Mouse (Mus musculus): Measurements from ENCODE around the gene Mrps31. TPM values are rescaled to one million over a fixed set of nuclear protein-coding genes. Genes with fewer than 3 reads are reported as not detected.

Mrps31 gene
- polyA plus RNA-seq (2012; fragmentation: generic; extraction: Trizol) = 16.5 TPM

DNA sequence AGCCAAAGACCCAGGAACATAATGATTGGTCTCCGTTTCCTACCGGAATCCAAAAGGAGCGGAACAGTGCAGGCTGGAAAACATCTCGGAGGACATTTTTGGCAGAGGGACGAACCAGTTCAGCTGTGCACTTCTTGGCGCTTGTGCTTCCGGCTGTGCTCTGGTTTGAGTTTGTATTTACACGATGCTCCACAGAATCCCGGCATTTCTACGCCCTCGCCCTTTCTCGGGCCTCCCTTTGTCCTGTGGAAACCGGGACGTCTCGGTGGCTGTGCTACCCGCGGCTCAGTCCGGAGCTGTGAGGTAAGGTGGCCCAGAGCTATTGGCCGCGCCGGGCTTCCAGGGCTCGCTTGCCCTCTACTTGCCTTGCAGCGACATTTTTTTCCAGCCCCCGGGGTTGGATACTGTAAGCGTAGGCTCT, at the start of gene Mrps31:
TSS of gene Mrps31 (plus strand) at position 80 of the 421 bp plus-strand sequence.
- Histone ChIP-seq H3K79me2 (ENCODE audit: control insufficient read depth, insufficient read depth) (peaks cover 26% of the 10 kb centered on the region), H3K4me3 (peak within 1 kb of the TSS; percentile 53), H3K27me3 (ENCODE audit: control insufficient read depth, insufficient read depth, insufficient read length) (no peaks in the 10 kb centered on the region), H3ac (ENCODE audit: control insufficient read depth, insufficient read length) (peak within 1 kb of the TSS; percentile 37), H3K4me2 (ENCODE audit: low read depth) (peak within 1 kb of the TSS; percentile 77), H3K36me3 (ENCODE audit: control insufficient read depth, insufficient read depth) (peaks cover 5% of the 10 kb centered on the region)
- TF ChIP-seq POLR2A (IDR thresholded peaks at IDR 0.05; ENCODE audit: insufficient read length, low read depth) = peak; percentile 81
- peak in 2 of 3 experiments; percentile 34 to 44 for TF ChIP-seq MYOG (IDR thresholded peaks at IDR 0.05; ENCODE audit: control insufficient read depth in 1 of 3, insufficient read depth in 1 of 3, insufficient read length in 2 of 3, low read depth in 2 of 3)
- peak; percentile 36 for TF ChIP-seq USF1 (IDR thresholded peaks at IDR 0.05; ENCODE audit: low read depth)
- TF ChIP-seq CEBPB (IDR thresholded peaks at IDR 0.05; ENCODE audit: insufficient read depth, poor library complexity, severe bottlenecking) = no peak
- peak in 2 of 3 experiments; percentile 26 to 39 for TF ChIP-seq MYOD1 (IDR thresholded peaks at IDR 0.05; ENCODE audit: control insufficient read depth in 1 of 3, insufficient read length in 2 of 3, low read depth in 2 of 3)
- TF ChIP-seq E2F4 (IDR thresholded peaks at IDR 0.05; ENCODE audit: insufficient read depth) = no peak
- peak; percentile 85 for TF ChIP-seq POLR2AphosphoS2 (IDR thresholded peaks at IDR 0.05; ENCODE audit: insufficient read length, low read depth)
- TF ChIP-seq SRF (IDR thresholded peaks at IDR 0.05; ENCODE audit: control insufficient read depth, insufficient read length, low read depth) = peak; percentile 60
- TF ChIP-seq REST (IDR thresholded peaks at IDR 0.05; ENCODE audit: insufficient read depth, insufficient read length) = no peak
- TF ChIP-seq TCF3 (IDR thresholded peaks at IDR 0.05; ENCODE audit: insufficient read length, low read depth) = no peak
- no peak for TF ChIP-seq TCF12 (IDR thresholded peaks at IDR 0.05; ENCODE audit: insufficient read depth, poor library complexity, severe bottlenecking)
- TF ChIP-seq MAX (IDR thresholded peaks at IDR 0.05; ENCODE audit: low read depth) = peak; percentile 43

DNA sequence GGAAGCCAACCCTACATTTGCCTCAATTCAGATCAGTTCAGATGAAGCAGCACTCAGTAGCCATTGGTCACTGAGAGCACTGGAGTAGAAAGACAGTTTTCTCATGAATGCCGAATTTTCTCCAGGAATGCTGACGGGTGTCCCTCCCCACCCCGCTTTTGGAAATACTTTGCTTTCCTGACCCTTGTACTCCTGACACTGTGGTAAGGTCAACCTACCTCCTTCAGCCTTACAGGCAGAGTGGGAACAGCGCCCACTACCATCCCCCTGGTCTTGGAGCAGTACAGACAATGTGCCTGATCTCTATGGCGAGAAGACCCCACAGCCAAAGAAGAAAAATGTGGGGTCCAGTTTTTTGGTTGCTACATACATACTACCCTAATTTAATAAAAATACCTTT, 34.9 kb upstream of the Mrps31 start:
- Histone ChIP-seq H3K4me3 (no peak overlapping the region), H3K36me3 (ENCODE audit: control insufficient read depth, insufficient read depth) (no peaks in the 10 kb centered on the region), H3K27me3 (ENCODE audit: control insufficient read depth, insufficient read depth, insufficient read length) (no peaks in the 10 kb centered on the region), H3K4me2 (ENCODE audit: low read depth) (no peak overlapping the region), H3K79me2 (ENCODE audit: control insufficient read depth, insufficient read depth) (no peaks in the 10 kb centered on the region), H3ac (ENCODE audit: control insufficient read depth, insufficient read length) (no peak overlapping the region)
- TF ChIP-seq SRF (IDR thresholded peaks at IDR 0.05; ENCODE audit: control insufficient read depth, insufficient read length, low read depth) (no peak), MYOD1 (IDR thresholded peaks at IDR 0.05; ENCODE audit: control insufficient read depth in 1 of 3, insufficient read length in 2 of 3, low read depth in 2 of 3) (no peak)

DNA sequence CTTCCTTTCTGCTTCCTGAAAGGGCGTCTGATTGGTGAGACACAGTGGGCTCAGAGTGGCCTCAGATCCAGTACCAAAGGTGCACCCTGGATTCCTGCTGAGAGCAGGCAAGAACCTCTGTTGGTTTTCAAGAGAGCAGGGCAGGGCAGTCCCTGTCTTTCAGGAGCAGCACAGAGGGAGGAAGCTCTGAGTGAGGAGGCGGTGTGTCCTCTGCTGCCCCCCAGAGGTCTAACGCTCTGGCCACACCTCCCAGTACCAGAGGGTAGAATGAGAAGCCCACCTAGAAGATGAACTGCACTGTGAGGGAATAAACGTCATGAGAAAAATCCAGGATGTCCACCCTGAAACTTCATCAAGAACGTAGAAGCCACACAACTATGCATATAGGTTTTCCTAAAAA, 34.3 kb upstream of the Mrps31 start:
- no peaks in the 10 kb centered on the region for H3K36me3 ChIP-seq (ENCODE audit: control insufficient read depth, insufficient read depth)
- no peaks in the 10 kb centered on the region for H3K79me2 ChIP-seq (ENCODE audit: control insufficient read depth, insufficient read depth)
- no peaks in the 10 kb centered on the region for H3K27me3 ChIP-seq (ENCODE audit: control insufficient read depth, insufficient read depth, insufficient read length)
- no peak overlapping the region for H3K4me2 ChIP-seq (ENCODE audit: low read depth)
- TF ChIP-seq REST (IDR thresholded peaks at IDR 0.05; ENCODE audit: insufficient read depth, insufficient read length) = no peak
- no peak for TF ChIP-seq POLR2AphosphoS2 (IDR thresholded peaks at IDR 0.05; ENCODE audit: insufficient read length, low read depth)
- no peak for TF ChIP-seq MYOG (IDR thresholded peaks at IDR 0.05; ENCODE audit: control insufficient read depth in 1 of 3, insufficient read depth in 1 of 3, insufficient read length in 2 of 3, low read depth in 2 of 3)
- no peak overlapping the region for H3ac ChIP-seq (ENCODE audit: control insufficient read depth, insufficient read length)
- H3K4me3 ChIP-seq = no peak overlapping the region

DNA sequence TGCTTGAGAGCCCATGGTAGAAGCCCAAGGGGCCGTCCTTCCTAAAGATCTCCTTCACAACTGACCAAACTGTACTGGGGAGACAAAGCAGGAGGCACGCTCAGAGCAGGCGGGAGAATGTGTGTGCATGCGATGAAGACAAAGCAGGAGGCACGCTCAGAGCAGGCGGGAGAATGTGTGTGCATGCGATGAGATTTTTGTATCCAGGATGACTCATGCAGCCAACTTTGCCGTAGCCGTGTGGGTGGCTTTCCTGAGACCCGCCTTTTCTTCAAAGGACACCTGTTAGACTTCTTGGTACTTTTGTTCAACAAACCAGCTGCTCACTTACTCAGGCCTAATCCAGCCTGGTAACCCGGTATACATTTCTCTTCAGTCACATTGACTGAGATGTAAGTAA, 30.2 kb upstream of the Mrps31 start:
- H3K27me3 ChIP-seq (ENCODE audit: control insufficient read depth, insufficient read depth, insufficient read length) = no peaks in the 10 kb centered on the region
- H3K36me3 ChIP-seq (ENCODE audit: control insufficient read depth, insufficient read depth) = no peaks in the 10 kb centered on the region
- peak in 1 of 3 experiments; percentile 1 for TF ChIP-seq MYOD1 (IDR thresholded peaks at IDR 0.05; ENCODE audit: control insufficient read depth in 1 of 3, insufficient read length in 2 of 3, low read depth in 2 of 3)
- no peak for TF ChIP-seq MYOG (IDR thresholded peaks at IDR 0.05; ENCODE audit: control insufficient read depth in 1 of 3, insufficient read depth in 1 of 3, insufficient read length in 2 of 3, low read depth in 2 of 3)
- TF ChIP-seq TCF12 (IDR thresholded peaks at IDR 0.05; ENCODE audit: insufficient read depth, poor library complexity, severe bottlenecking) = no peak
- no peak for TF ChIP-seq E2F4 (IDR thresholded peaks at IDR 0.05; ENCODE audit: insufficient read depth)
- TF ChIP-seq SRF (IDR thresholded peaks at IDR 0.05; ENCODE audit: control insufficient read depth, insufficient read length, low read depth) = no peak
- TF ChIP-seq TCF3 (IDR thresholded peaks at IDR 0.05; ENCODE audit: insufficient read length, low read depth) = no peak

GRCm38 (mm10) chr8:22382824-22383595, 28.2 kb upstream of the Mrps31 start:
- H3K4me2 ChIP-seq (ENCODE audit: low read depth) = no peak overlapping the region
- H3K36me3 ChIP-seq (ENCODE audit: control insufficient read depth, insufficient read depth) = no peaks in the 10 kb centered on the region
- TF ChIP-seq E2F4 (IDR thresholded peaks at IDR 0.05; ENCODE audit: insufficient read depth) (no peak), POLR2A (IDR thresholded peaks at IDR 0.05; ENCODE audit: insufficient read length, low read depth) (no peak), TCF3 (IDR thresholded peaks at IDR 0.05; ENCODE audit: insufficient read length, low read depth) (no peak), USF1 (IDR thresholded peaks at IDR 0.05; ENCODE audit: low read depth) (no peak)
- no peaks in the 10 kb centered on the region for H3K79me2 ChIP-seq (ENCODE audit: control insufficient read depth, insufficient read depth)
- H3ac ChIP-seq (ENCODE audit: control insufficient read depth, insufficient read length) = no peak overlapping the region
- H3K27me3 ChIP-seq (ENCODE audit: control insufficient read depth, insufficient read depth, insufficient read length) = no peaks in the 10 kb centered on the region
- H3K4me3 ChIP-seq = no peak overlapping the region

More for the DNA sequence above, 30.2 kb upstream of the Mrps31 start:
- H3K4me3 ChIP-seq = no peak overlapping the region
- H3K4me2 ChIP-seq (ENCODE audit: low read depth) = no peak overlapping the region
- H3K79me2 ChIP-seq (ENCODE audit: control insufficient read depth, insufficient read depth) = no peaks in the 10 kb centered on the region
- H3ac ChIP-seq (ENCODE audit: control insufficient read depth, insufficient read length) = no peak overlapping the region

All from myocyte (in vitro differentiated cells).